ENCODE assay signal across 8 mouse cellular contexts in genomic region chr5:132074724-132075374, GRCm38 (mm10).
DNase-seq lines count a peak whose midpoint lies in the region; ATAC-seq and TF ChIP-seq lines count a peak whose summit lies in the region.

No protein-coding gene starts in this region.

- peak overlapping the region; percentile 47 for H3K4me3 ChIP-seq in layer of hippocampus, adult 2 months

- peak; percentile 54 for DNase-seq in testis, postnatal 10 days (ENCODE audit: low spot score)
- DNase-seq in testis, postnatal 14 days (ENCODE audit: low spot score), result no peak
- DNase-seq in forelimb bud, embryonic 11.5 days (ENCODE audit: low read depth, low spot score), result peak; percentile 69
- peak; percentile 59 to 69 for DNase-seq in heart, postnatal 10 days
- DNase-seq in layer of hippocampus, adult 2 months (ENCODE audit: low spot score in 2 of 2), result peak; percentile 72 to 83
- DNase-seq in lung, postnatal 14 days, result peak; percentile 32
- peak; percentile 67 for DNase-seq in right cerebral cortex, postnatal 14 days

- intact Hi-C loops in heart, postnatal 10 days (cut with DNase I), result no loop called here

- TF ChIP-seq CTCF in layer of hippocampus, adult 2 months (conservative IDR thresholded peaks at IDR 0.05), result no peak

- H3K27ac ChIP-seq in layer of hippocampus, adult 2 months, result peak overlapping the region; percentile 78

- ATAC-seq in megakaryocyte-erythroid progenitor cell, adult 5-6 weeks (replicated peaks; ENCODE audit: low FRiP score, low TSS enrichment, poor library complexity, severe bottlenecking), result no peak
